Mouse (Mus musculus) forebrain, embryonic 10.5 days (tissue): ENCODE results near the gene Lig3. TPM values are rescaled to one million over a fixed set of nuclear protein-coding genes. Genes with fewer than 3 reads are reported as not detected.
"Not testable (repeated sequence)": the region's sequence is repeated elsewhere in the genome, so short reads cannot be mapped to it uniquely, and the experiment has no call there.

Experiments used
- DNase-seq: peaks from one replicate; pipeline ENCODE4 v3.0.0-alpha.2; 2017; ENCODE audit warnings: low spot score; ENCODE audit errors: extremely low spot score
- H3K27ac ChIP-seq: fragments of 300-500 bp; sonication (generic); 2 replicates; pipeline ENCODE4 v1.5.1; 2016; ENCODE audit warnings: mild to moderate bottlenecking
- H3K27me3 ChIP-seq: fragments of 300-500 bp; sonication (generic); 2 replicates; pipeline ENCODE4 v1.6.1; 2016; ENCODE audit warnings: mild to moderate bottlenecking; ENCODE audit not compliant: poor library complexity, severe bottlenecking
- H3K36me3 ChIP-seq: fragments of 300-500 bp; sonication (generic); replicated peaks from 2 replicates; pipeline ENCODE4 v1.6.1; 2016; ENCODE audit warnings: mild to moderate bottlenecking, moderate library complexity
- H3K4me1 ChIP-seq: fragments of 300-500 bp; sonication (generic); 2 replicates; pipeline ENCODE4 v1.6.1; 2016
- H3K4me3 ChIP-seq: fragments of 300-500 bp; sonication (generic); 2 replicates; pipeline ENCODE4 v1.5.1; 2016; ENCODE audit warnings: mild to moderate bottlenecking, moderate library complexity
- H3K9me3 ChIP-seq: fragments of 300-500 bp; sonication (generic); 2 replicates; pipeline ENCODE4 v1.6.1; 2016; ENCODE audit warnings: mild to moderate bottlenecking, moderate library complexity
- WGBS: fragments of 180-500 bp; shearing (Covaris S2); methylation state at CpG from one replicate; pipeline ENCODE4 v1.1.7; 2016; 5-methylcytosine and 5-hydroxymethylcytosine counted together
- polyA plus RNA-seq: library from polyadenylated mRNA; unstranded; fragments of >200 nt; fragmentation: Nextera tagmentation; extraction: Ambion mirVana; gene quantifications from 2 replicates; pipeline ENCODE4 v1.2.1, GENCODE M21; 2016

Gene Lig3
- polyA plus RNA-seq, 1 experiment from 2014 or later, result 50.3 TPM

- H3K4me3 ChIP-seq, result peak overlapping the region; percentile 96
- peaks cover 33% of the 10 kb centered on the region for H3K4me1 ChIP-seq
- H3K36me3 ChIP-seq, result peaks cover 42% of the 10 kb centered on the region
- DNase-seq, result no peak
- H3K27me3 ChIP-seq, result no peaks in the 10 kb centered on the region
- peak overlapping the region; percentile 99 for H3K27ac ChIP-seq
- 54% methylated on average over 6 of the region's 6 CpGs for WGBS
- H3K9me3 ChIP-seq, result no peaks in the 10 kb centered on the region
Observed at GRCm38 (mm10) chr11:82782197-82782596, 1.3 kb downstream of the Lig3 start.

GRCm38 (mm10) chr11:82783453-82783852, 2.5 kb downstream of the Lig3 start:
- H3K27me3 ChIP-seq, result no peaks in the 10 kb centered on the region
- H3K36me3 ChIP-seq, result peaks cover 55% of the 10 kb centered on the region
- H3K9me3 ChIP-seq, result no peaks in the 10 kb centered on the region

GRCm38 (mm10) chr11:82806656-82807055, 25.7 kb downstream of the Lig3 start:
- H3K27ac ChIP-seq, result no peak overlapping the region
- H3K36me3 ChIP-seq, result peaks cover 34% of the 10 kb centered on the region
- no peak for DNase-seq
- no peak overlapping the region for H3K4me3 ChIP-seq
- H3K27me3 ChIP-seq, result no peaks in the 10 kb centered on the region
- 88% methylated on average over 3 of the region's 3 CpGs for WGBS
- H3K4me1 ChIP-seq, result 0 out of 2 replicates have a peak, but pooled peaks cover 1% of the 10 kb centered on the region
- no peaks in the 10 kb centered on the region for H3K9me3 ChIP-seq

More at GRCm38 (mm10) chr11:82783453-82783852, 2.5 kb downstream of the Lig3 start:
- 94% methylated on average over 11 of the region's 11 CpGs for WGBS
- Histone ChIP-seq H3K27ac (no peak overlapping the region), H3K4me3 (no peak overlapping the region), H3K4me1 (peaks cover 33% of the 10 kb centered on the region)
- no peak for DNase-seq

GRCm38 (mm10) chr11:82807370-82807769, 26.5 kb downstream of the Lig3 start:
- no peaks in the 10 kb centered on the region for H3K27me3 ChIP-seq
- no peak overlapping the region for H3K4me3 ChIP-seq
- H3K36me3 ChIP-seq, result peaks cover 27% of the 10 kb centered on the region
- no peak overlapping the region for H3K27ac ChIP-seq
- no peaks in the 10 kb centered on the region for H3K9me3 ChIP-seq
- 84% methylated on average over 3 of the region's 3 CpGs for WGBS
- no peak for DNase-seq
- peaks cover 7% of the 10 kb centered on the region; the same call in 1 of the 2 replicates for H3K4me1 ChIP-seq

GRCm38 (mm10) chr11:82808485-82808884, 27.6 kb downstream of the Lig3 start:
- DNase-seq, result no peak
- H3K36me3 ChIP-seq, result peaks cover 16% of the 10 kb centered on the region
- H3K27me3 ChIP-seq, result no peaks in the 10 kb centered on the region
- H3K27ac ChIP-seq, result no peak overlapping the region
- 93% methylated on average over 5 of the region's 5 CpGs for WGBS
- peaks cover 16% of the 10 kb centered on the region for H3K4me1 ChIP-seq
- no peaks in the 10 kb centered on the region for H3K9me3 ChIP-seq
- no peak overlapping the region for H3K4me3 ChIP-seq

GRCm38 (mm10) chr11:82819350-82819749, 38.4 kb downstream of the Lig3 start:
- peaks cover 17% of the 10 kb centered on the region for H3K4me1 ChIP-seq
- no peaks in the 10 kb centered on the region for H3K27me3 ChIP-seq
- WGBS, result 54% methylated on average over 4 of the region's 4 CpGs
- H3K4me3 ChIP-seq, result no peak overlapping the region
- H3K9me3 ChIP-seq, result no peaks in the 10 kb centered on the region
- H3K27ac ChIP-seq, result no peak overlapping the region
- DNase-seq, result peak; percentile 50
- no peaks in the 10 kb centered on the region for H3K36me3 ChIP-seq

- Histone ChIP-seq H3K27ac (no peak overlapping the region), H3K9me3 (no peaks in the 10 kb centered on the region), H3K4me3 (no peak overlapping the region), H3K4me1 (peaks cover 12% of the 10 kb centered on the region), H3K36me3 (no peaks in the 10 kb centered on the region), H3K27me3 (no peaks in the 10 kb centered on the region)
- no peak for DNase-seq
- WGBS, result 94% methylated on average over 13 of the region's 13 CpGs
Observed at GRCm38 (mm10) chr11:82820788-82821456, 40.0 kb downstream of the Lig3 start.

- Histone ChIP-seq H3K36me3 (no peaks in the 10 kb centered on the region), H3K27me3 (no peaks in the 10 kb centered on the region), H3K9me3 (no peaks in the 10 kb centered on the region), H3K4me1 (peaks cover 29% of the 10 kb centered on the region), H3K4me3 (no peak overlapping the region), H3K27ac (no peak overlapping the region)
- DNase-seq, result no peak
Observed at GRCm38 (mm10) chr11:82826818-82827217, 45.9 kb downstream of the Lig3 start.

- Histone ChIP-seq H3K36me3 (no peaks in the 10 kb centered on the region), H3K27me3 (peaks cover 6% of the 10 kb centered on the region; the same call in 1 of the 2 replicates), H3K27ac (0 out of 2 replicates have a peak overlapping the region, but pooled peaks have one; percentile 44), H3K9me3 (no peaks in the 10 kb centered on the region), H3K4me1 (peaks cover 33% of the 10 kb centered on the region), H3K4me3 (peak overlapping the region; percentile 20; the same call in 1 of the 2 replicates)
- WGBS, result 35% methylated on average over 10 of the region's 10 CpGs
- no peak for DNase-seq
Observed at GRCm38 (mm10) chr11:82831008-82831893, 50.3 kb downstream of the Lig3 start.

- not testable (repeated sequence) for H3K27me3 ChIP-seq, H3K36me3 ChIP-seq, H3K27ac ChIP-seq, H3K9me3 ChIP-seq, DNase-seq, H3K4me3 ChIP-seq
- peaks cover 43% of the 10 kb centered on the region for H3K4me1 ChIP-seq
- 87% methylated on average over 10 of the region's 10 CpGs for WGBS
Observed at GRCm38 (mm10) chr11:82832402-82832801, 51.5 kb downstream of the Lig3 start.

- Histone ChIP-seq H3K27ac (no peak overlapping the region), H3K9me3 (no peaks in the 10 kb centered on the region), H3K4me1 (peaks cover 59% of the 10 kb centered on the region), H3K27me3 (peaks cover 12% of the 10 kb centered on the region), H3K4me3 (no peak overlapping the region), H3K36me3 (no peaks in the 10 kb centered on the region)
- 91% methylated on average over 8 of the region's 8 CpGs for WGBS
- no peak for DNase-seq
Observed at GRCm38 (mm10) chr11:82833929-82834328, 53.0 kb downstream of the Lig3 start.

- H3K4me3 ChIP-seq, H3K27ac ChIP-seq, H3K36me3 ChIP-seq, H3K9me3 ChIP-seq, DNase-seq: not testable (repeated sequence)
- H3K4me1 ChIP-seq, result peaks cover 57% of the 10 kb centered on the region
- H3K27me3 ChIP-seq, result peaks cover 12% of the 10 kb centered on the region
- WGBS, result 90% methylated on average over 7 of the region's 7 CpGs
Observed at GRCm38 (mm10) chr11:82834359-82834758, 53.5 kb downstream of the Lig3 start.
